In the genomic region with DNA sequence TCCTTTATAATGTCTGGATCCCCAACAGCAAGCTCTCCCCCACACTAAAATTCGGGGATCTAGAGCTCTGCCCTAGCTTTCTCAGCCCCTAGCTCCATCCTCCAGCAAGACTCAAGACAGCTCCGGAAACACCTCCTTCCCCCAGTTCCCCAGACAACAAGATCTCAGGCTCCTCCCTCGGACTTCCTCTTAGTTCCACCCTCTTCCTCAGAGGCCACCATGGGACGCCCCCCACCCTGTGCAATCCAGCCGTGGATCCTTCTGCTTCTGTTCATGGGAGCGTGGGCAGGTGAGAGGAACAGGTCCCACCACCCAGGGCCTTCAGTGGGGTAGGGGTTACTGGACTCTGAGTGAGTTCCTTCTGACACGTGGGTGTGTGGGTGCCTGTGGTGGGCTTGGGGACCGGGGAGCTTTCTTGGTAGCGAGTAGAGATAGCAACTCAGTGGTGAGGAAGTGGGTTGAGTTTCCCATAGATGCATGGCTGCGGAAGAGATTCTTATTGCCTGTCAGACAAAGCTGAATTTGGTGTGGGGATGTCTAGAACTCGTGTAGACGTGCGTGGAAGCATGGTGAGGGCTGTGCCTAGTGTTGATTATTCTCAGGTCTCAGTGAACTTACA, we compare ENCODE assay signal across 8 mouse cellular contexts. TPM values are rescaled to one million over a fixed set of nuclear protein-coding genes. Genes with fewer than 3 reads are reported as not detected.
DNase-seq lines count a peak whose midpoint lies in the region; ATAC-seq lines count a peak whose summit lies in the region.

No protein-coding gene starts in this region.

- H3K4me1 ChIP-seq in heart, embryonic 15.5 days (replicated peaks) = peaks cover 19% of the 10 kb centered on the region
- H3K4me1 ChIP-seq in liver, embryonic 13.5 days (replicated peaks) = peaks cover 13% of the 10 kb centered on the region
- peaks cover 17% of the 10 kb centered on the region for H3K4me1 ChIP-seq in neural tube, embryonic 13.5 days (replicated peaks)

- no peak overlapping the region for H3K27ac ChIP-seq in heart, embryonic 15.5 days
- H3K27ac ChIP-seq in liver, embryonic 13.5 days = no peak overlapping the region
- no peak overlapping the region for H3K27ac ChIP-seq in neural tube, embryonic 13.5 days (replicated peaks)

- peak; percentile 26 to 28 for DNase-seq in spleen, postnatal 36 days (ENCODE audit: low spot score in 2 of 2)
- DNase-seq in spleen, adult 12 weeks (ENCODE audit: low spot score) = no peak
- no peak for DNase-seq in liver, embryonic 13.5 days
- DNase-seq in layer of hippocampus, adult 11-12 months (ENCODE audit: low spot score) = no peak
- no peak for DNase-seq in right cerebral cortex, adult 2 months (ENCODE audit: low spot score in 2 of 2)

- no peak overlapping the region for H3K9ac ChIP-seq in heart, embryonic 15.5 days
- H3K9ac ChIP-seq in liver, embryonic 13.5 days = no peak overlapping the region
- no peak overlapping the region; the same call in 1 of the 2 replicates for H3K9ac ChIP-seq in neural tube, embryonic 13.5 days

- H3K27me3 ChIP-seq in heart, embryonic 15.5 days = peaks cover 33% of the 10 kb centered on the region
- peaks cover 31% of the 10 kb centered on the region for H3K27me3 ChIP-seq in liver, embryonic 13.5 days
- H3K27me3 ChIP-seq in neural tube, embryonic 13.5 days = peaks cover 49% of the 10 kb centered on the region

- ATAC-seq in heart, embryonic 15.5 days (replicated peaks; ENCODE audit: insufficient number of reproducible peaks, insufficient read depth, low FRiP score, low read depth) = peak; percentile 32; the same call in 1 of the 2 replicates
- no peak for ATAC-seq in liver, embryonic 13.5 days (ENCODE audit: low read depth)
- ATAC-seq in neural tube, embryonic 13.5 days (ENCODE audit: low read depth) = 0 out of 2 replicates have a peak, but pooled peaks have one; percentile 44
- ATAC-seq in monocyte, adult 5-6 weeks (replicated peaks; ENCODE audit: insufficient number of reproducible peaks, low FRiP score, low TSS enrichment, poor library complexity, severe bottlenecking) = no peak

- peak overlapping the region; percentile 89 for H3K4me2 ChIP-seq in heart, embryonic 15.5 days
- peak overlapping the region; percentile 63 for H3K4me2 ChIP-seq in liver, embryonic 13.5 days
- peak overlapping the region; percentile 63 for H3K4me2 ChIP-seq in neural tube, embryonic 13.5 days

- no peaks in the 10 kb centered on the region for H3K36me3 ChIP-seq in heart, embryonic 15.5 days
- H3K36me3 ChIP-seq in liver, embryonic 13.5 days = no peaks in the 10 kb centered on the region
- H3K36me3 ChIP-seq in neural tube, embryonic 13.5 days = no peaks in the 10 kb centered on the region

- no peaks in the 10 kb centered on the region for H3K9me3 ChIP-seq in heart, embryonic 15.5 days (replicated peaks)
- H3K9me3 ChIP-seq in liver, embryonic 13.5 days (replicated peaks) = no peaks in the 10 kb centered on the region
- H3K9me3 ChIP-seq in neural tube, embryonic 13.5 days = no peaks in the 10 kb centered on the region

- H3K4me3 ChIP-seq in heart, embryonic 15.5 days = peak overlapping the region; percentile 58
- peak overlapping the region; percentile 51 for H3K4me3 ChIP-seq in liver, embryonic 13.5 days (replicated peaks)
- peak overlapping the region; percentile 41 for H3K4me3 ChIP-seq in neural tube, embryonic 13.5 days

- 36% methylated on average over 13 of the region's 13 CpGs for WGBS in heart, embryonic 15.5 days
- 6% methylated on average over 13 of the region's 13 CpGs for WGBS in liver, embryonic 13.5 days (ENCODE audit: insufficient replicate concordance)
- 39% methylated on average over 13 of the region's 13 CpGs for WGBS in neural tube, embryonic 13.5 days

RNA-seq across cellular contexts. Expression of a gene that starts 0.6 kb away (rescaled TPM):
- 17.0 and 23.9 TPM in 2 replicates for polyA plus RNA-seq in heart, embryonic 15.5 days (2015; fragmentation: Nextera tagmentation; extraction: Ambion mirVana)
- 9.3 and 11.1 TPM in 2 replicates for polyA plus RNA-seq in liver, embryonic 13.5 days (2015; fragmentation: Nextera tagmentation; extraction: Ambion mirVana)
- 8.0 and 8.3 TPM in 2 replicates for polyA plus RNA-seq in neural tube, embryonic 13.5 days (2015; fragmentation: Nextera tagmentation; extraction: Ambion mirVana)
- total RNA-seq in monocyte, adult 5-6 weeks (2017) = 4.4 to 5.0 TPM in 2 of 3 replicates, not detected in the other

RNA-seq across cellular contexts. Expression of a gene that starts 6.3 kb away (rescaled TPM):
- not detected in 2 replicates for polyA plus RNA-seq in heart, embryonic 15.5 days (2015; fragmentation: Nextera tagmentation; extraction: Ambion mirVana)
- not detected in 2 replicates for polyA plus RNA-seq in liver, embryonic 13.5 days (2015; fragmentation: Nextera tagmentation; extraction: Ambion mirVana)
- polyA plus RNA-seq in neural tube, embryonic 13.5 days (2015; fragmentation: Nextera tagmentation; extraction: Ambion mirVana) = not detected in 2 replicates
- not detected in 3 replicates for total RNA-seq in monocyte, adult 5-6 weeks (2017)

RNA-seq across cellular contexts. Expression of a gene that starts 13.1 kb away (rescaled TPM):
- 0.08 TPM in 1 of 2 replicates, not detected in the other for polyA plus RNA-seq in heart, embryonic 15.5 days (2015; fragmentation: Nextera tagmentation; extraction: Ambion mirVana)
- polyA plus RNA-seq in liver, embryonic 13.5 days (2015; fragmentation: Nextera tagmentation; extraction: Ambion mirVana) = not detected in 2 replicates
- not detected in 2 replicates for polyA plus RNA-seq in neural tube, embryonic 13.5 days (2015; fragmentation: Nextera tagmentation; extraction: Ambion mirVana)
- not detected in 3 replicates for total RNA-seq in monocyte, adult 5-6 weeks (2017)

RNA-seq across cellular contexts. Expression of a gene that starts 17.1 kb away (rescaled TPM):
- polyA plus RNA-seq in heart, embryonic 15.5 days (2015; fragmentation: Nextera tagmentation; extraction: Ambion mirVana) = 0.31 and 1.2 TPM in 2 replicates
- not detected in 2 replicates for polyA plus RNA-seq in liver, embryonic 13.5 days (2015; fragmentation: Nextera tagmentation; extraction: Ambion mirVana)
- not detected in 2 replicates for polyA plus RNA-seq in neural tube, embryonic 13.5 days (2015; fragmentation: Nextera tagmentation; extraction: Ambion mirVana)
- total RNA-seq in monocyte, adult 5-6 weeks (2017) = not detected in 3 replicates

RNA-seq across cellular contexts. Expression of a gene that starts 23.5 kb away (rescaled TPM):
- polyA plus RNA-seq in heart, embryonic 15.5 days (2015; fragmentation: Nextera tagmentation; extraction: Ambion mirVana) = 0.11 and 0.20 TPM in 2 replicates
- not detected in 2 replicates for polyA plus RNA-seq in liver, embryonic 13.5 days (2015; fragmentation: Nextera tagmentation; extraction: Ambion mirVana)
- polyA plus RNA-seq in neural tube, embryonic 13.5 days (2015; fragmentation: Nextera tagmentation; extraction: Ambion mirVana) = not detected in 2 replicates
- total RNA-seq in monocyte, adult 5-6 weeks (2017) = not detected in 3 replicates

Comparison
In these comparisons a context has a peak if more than half of its experiments do, and no peak if none do; other contexts are left out.
1. DNase-seq: peak in spleen, postnatal 36 days (2 of 2); none in spleen, adult 12 weeks (single experiment), liver, embryonic 13.5 days (single experiment), layer of hippocampus, adult 11-12 months (single experiment) and right cerebral cortex, adult 2 months (0 of 2).
2. ATAC-seq: peak in heart, embryonic 15.5 days (single experiment) and neural tube, embryonic 13.5 days (single experiment); none in liver, embryonic 13.5 days (single experiment) and monocyte, adult 5-6 weeks (single experiment).
3. Peak in every context shown above with its lines, with median percentiles within 50 percentile points of each other: H3K4me2 ChIP-seq and H3K4me3 ChIP-seq.